Mouse (Mus musculus) embryo, embryonic 11.5 days (tissue): ENCODE data around the gene Caskin1.

Source experiments
- DNase-seq: peaks from one replicate; pipeline ENCODE4 v3.0.0-alpha.2; 2012; ENCODE audit warnings: low read depth, low spot score

Caskin1 gene

DNA sequence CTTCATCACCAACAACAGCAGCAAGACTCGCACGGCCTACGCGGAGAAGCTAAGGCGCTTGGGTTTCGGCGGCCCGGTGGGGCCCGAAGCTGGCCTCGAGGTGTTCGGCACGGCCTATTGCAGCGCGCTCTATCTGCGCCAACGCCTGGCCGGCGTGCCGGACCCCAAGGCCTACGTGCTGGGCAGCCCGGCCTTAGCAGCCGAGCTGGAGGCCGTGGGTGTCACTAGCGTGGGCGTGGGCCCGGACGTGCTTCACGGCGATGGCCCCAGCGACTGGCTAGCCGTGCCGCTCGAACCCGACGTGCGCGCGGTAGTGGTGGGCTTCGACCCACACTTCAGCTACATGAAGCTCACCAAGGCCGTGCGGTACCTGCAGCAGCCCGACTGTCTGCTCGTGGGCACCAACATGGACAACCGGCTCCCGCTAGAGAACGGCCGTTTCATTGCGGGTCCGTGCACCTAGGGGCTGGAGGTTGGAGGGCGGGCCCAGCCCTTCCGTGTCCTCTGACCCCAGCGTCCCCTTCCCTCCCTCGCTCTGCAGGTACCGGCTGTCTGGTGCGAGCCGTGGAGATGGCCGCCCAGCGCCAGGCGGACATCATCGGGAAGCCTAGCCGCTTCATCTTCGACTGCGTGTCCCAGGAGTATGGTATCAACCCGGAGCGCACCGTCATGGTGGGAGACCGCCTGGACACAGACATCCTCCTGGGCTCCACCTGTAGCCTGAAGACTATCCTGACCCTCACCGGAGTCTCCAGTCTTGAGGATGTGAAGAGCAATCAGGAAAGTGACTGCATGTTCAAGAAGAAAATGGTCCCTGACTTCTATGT is 17.5 kb upstream of the Caskin1 start:
- DNase-seq = no peak

DNA sequence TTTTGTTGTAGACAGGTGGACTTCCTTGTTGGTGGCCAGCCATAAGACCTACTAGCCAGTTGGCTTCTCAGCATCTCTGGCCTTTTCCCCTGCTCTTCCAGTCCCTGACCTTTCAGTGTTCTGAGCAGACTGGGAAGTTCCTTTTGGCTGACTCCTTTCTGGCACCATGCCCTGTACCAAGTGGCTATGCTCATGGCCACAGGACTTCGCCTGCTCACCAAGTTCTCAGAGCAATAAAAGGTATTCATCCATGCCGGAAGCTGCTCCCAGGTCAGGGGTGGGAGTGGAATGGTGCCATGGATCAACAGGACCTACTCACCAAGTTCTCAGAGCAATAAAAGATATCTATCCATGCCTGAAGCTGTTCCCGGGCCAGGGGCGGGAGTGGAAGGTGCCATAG is 15.9 kb upstream of the Caskin1 start:
- DNase-seq = no peak

DNA sequence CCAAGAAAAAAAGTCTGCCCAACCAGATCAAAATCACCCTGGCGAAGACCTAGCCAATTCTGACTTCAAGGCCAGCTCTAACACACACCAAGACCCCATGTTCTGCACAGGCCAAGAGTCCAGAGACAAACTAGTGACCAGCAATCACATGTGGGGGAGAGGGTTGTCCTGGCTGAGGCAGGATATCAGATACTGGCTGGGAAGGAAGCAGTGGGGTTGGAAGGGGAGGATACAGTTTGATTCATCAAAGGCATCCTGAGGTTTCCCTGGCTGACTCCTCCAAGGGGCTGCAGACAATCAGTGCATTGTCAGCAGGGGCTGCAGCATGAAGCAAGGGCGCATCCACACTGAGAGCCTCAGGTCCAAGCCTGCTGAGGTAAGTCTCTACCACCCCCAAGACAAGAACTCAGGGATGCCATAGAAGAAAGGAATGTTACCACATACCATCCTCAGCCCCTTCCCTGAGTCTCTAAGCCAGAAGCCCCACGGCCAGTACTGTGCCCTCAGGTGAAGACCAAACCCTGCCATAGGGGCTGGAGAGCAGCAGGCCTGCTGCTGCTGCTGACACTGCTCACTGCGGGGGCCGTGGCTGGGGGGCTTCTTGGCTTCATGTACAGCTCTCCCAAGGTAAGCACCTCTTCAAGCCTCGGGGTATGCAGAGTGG is 14.7 kb upstream of the Caskin1 start, which contains the start of gene Bricd5:
Gene Bricd5, plus strand, starts transcription at position 273 of the 664 bp plus-strand sequence.
- no peak for DNase-seq

DNA sequence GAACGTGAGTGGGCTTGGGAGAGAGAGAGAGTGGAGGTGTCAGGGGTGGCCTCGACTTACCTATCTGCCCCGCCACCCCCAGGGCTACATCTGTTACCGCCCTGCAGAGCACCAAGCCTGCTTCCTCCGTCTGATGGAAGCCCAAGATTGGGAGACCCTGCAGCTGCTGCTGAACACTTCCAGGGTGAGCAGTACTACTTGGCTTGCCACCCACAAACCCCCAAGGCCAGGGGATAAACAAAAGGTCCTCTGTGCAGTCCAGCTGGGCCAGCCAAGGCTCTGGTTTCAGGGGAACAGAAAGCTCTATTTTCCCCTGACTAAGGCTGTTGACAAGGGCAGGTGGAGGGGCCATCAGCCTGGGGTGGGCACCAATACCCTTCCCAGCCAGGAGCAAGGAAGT is 13.8 kb upstream of the Caskin1 start:
- DNase-seq = no peak

DNA sequence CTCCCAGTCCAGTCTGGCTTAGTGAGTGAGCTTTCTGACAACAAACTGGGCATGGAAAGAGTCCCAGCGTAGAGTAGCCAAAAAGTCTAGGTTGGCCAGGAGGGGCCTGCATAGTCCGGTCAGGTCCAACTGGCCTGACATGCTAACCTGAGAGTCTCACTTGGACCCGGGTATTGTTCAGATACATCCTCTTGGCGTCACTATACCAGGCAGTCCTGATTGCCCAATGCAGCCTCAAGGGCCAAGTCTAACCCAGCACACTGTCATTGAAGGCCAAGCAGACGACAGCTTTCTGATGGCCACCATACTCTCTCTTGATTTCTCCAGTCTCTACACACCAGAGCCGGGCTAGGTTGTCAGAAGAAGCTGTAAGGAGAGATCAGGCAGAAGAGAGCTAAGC is 12.8 kb upstream of the Caskin1 start:
- no peak for DNase-seq

DNA sequence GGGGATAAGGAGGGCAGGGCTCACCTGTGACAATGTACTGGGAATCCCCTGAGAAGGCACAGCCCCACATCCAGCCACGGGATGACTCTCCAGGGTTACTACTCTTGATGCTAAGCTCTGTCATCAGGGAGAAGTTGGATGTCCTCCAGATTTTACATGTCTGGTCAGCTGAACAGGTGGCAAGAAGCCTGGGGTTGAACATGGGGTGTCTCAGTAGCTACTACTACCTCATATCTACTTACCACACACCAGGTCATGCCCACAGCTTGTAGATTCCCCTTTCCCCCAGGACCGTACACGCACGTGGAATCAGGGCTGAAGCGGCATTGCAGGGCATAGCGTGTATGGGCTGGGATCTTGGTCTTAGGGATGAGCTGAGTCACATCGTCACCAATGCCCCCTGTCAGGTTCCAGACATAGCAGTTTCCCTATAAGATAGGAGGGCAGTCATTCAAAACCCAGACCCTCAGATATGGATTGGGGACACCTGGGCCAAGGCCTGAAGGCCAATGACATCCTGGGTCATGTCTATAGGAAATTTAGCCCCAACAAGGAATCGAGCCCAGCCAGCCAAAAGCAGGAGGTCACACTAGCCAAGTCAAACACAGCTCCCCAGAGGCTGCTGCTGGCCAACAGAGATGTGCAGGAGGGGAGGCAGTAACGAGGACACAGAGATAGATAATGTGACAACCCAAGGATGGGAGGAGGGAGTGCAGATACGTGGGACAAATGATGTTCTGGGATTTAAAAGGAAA is 12.2 kb upstream of the Caskin1 start:
- no peak for DNase-seq

DNA sequence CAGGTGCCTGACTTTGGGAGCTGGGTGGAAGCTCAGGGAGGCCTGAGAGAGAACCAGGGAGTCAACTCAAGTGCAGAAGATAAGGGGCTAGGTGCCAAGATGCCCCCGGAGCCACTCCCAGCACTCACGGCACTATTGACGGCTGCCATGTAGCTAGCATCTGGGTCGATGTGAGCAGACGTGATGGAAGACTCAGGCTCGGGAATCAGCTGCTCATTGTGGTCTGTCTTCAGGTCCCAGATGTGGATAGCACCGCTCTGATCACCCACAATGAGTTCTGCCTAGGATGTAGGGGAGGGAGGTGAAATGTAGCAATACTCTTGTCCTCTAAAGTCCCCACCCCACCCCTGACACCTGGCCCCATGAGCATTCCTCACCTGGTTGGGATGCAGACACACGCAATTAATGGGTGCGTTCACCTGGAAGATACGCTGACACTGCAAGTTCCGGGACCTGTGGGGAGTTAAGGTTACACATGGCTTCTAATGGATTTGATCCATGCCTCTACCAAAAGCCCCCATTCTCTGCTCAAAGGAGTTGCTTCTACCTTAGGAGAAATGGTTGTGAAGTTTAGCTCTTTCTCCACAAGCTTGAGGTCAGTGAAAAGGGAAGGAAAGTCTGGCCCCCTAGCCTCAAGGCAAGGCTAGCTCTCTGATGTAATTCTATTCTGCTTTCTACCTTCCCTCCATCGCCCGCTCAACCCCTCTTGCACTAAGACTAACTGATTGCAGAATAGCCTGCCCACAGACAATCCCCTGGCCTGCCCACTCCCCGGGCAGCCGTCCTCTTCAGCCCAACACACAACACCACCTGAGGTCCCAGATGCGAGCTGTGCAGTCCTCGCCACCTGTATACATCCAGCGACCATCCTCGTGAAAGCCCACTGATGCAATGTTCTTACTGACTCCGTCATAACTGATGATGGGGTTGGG is 11.1 kb upstream of the Caskin1 start:
- no peak for DNase-seq

DNA sequence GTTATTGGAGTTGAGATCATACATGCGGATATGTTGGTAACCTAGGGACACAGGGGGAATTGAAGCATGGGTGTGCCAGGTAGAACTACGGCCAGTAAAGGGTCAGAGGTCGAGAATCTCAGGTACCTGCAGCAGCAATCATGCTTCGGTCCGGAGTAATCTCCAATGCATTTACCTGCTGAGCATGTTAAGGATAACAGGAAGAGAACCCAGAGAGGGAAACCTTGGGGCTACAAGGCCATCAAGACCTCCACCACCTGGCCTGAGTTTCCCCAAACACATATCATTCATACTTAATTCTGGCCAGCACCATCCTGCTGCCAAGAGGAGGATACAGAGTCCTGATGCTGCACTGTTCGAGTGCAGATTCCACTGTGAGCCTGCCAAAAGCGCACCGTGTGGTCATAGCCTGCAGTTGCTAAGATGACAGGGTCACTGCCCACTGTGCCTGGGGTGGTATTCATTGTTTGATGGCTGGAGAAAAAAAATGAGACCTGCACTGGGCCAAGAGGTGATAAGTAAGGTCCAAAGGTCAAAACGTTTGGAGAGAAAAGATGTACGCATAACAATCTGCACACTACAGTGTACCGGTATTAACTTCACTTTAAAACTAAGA is 10.3 kb upstream of the Caskin1 start:
- no peak for DNase-seq

DNA sequence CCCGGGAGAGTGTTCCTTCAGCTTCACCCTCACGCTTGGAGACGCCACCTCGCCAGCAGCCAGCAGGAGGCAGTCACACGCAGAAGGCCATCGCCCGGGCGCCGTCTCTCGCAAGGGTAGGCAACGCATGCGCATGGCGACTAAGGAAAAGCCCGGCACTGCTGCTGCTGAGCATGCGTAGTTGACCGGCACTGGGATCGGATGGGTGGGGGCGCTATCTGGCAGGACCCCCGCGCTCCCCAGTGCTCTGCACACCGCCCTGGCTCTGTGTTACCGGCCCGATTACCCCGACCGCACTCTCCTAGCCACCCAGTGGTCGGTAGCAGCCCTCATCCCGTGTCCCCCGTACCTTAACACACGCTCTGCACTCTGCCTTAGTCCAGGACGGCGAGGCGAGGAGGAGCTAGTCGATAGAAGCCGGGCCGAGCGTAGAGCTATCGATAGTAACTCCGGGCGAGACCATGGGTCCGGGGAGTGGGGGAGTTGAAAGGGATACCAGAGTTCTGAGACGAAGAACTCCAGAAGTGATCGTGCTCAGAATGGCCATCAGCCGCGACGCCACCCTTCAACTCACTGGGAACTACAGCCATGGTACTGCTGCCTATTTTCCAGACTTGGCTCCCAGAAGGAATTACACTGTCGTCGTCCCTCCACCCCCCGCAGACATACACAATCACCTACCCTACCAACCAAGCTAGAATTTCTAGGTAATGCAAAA is 9.6 kb upstream of the Caskin1 start, which contains the start of gene Mlst8:
Gene Mlst8, minus strand, starts transcription at position 416 of the 718 bp plus-strand sequence.
- DNase-seq = peak; percentile 94

DNA sequence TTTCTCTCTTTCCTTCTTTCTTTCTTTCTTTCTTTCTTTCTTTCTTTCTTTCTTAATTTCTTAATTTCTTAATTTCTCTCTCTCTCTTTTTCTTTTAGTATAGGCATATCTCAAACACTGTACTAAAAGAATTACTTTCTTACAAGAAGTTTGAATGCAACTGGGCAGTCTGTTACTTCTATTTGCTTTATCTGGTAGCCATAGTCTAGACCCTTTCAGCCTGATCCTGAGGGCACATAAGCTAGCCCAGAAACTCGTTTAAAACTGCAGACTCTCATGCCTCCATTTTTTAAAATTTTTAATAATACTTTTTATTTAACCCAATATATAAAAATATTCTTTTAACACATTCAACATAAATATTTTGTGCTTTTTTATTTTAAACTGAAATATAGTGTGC is 9.0 kb upstream of the Caskin1 start:
- no peak for DNase-seq

DNA sequence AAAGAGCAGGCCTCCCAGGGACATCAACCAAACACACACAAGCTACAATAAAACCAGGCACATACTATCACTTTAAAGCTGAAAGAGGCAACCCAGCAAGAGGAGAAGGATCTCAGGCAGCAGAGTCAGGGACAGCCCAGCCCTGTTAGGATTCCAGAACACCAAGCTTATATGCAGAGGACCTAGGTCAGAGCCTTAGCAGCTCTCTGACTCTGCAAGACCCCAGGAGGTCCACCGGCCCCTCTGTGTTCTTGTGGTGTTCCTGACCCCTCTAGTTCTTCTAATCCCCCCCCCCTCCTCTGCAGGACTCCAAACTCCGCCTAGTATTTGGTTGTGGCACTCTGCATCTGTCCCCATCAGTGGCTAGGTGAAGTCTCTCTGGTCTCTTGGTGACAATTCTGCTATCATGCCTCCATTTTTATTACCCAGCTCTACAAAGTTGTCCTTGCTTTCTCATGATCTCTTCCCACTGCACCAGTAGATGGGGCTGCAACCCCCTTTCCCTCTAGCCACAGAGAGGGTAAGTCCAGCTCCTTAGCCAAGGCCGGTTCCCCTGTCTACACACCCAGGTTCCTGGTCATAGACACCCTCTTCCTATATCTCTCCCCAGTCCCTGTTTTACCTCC is 8.1 kb upstream of the Caskin1 start:
- DNase-seq = no peak

DNA sequence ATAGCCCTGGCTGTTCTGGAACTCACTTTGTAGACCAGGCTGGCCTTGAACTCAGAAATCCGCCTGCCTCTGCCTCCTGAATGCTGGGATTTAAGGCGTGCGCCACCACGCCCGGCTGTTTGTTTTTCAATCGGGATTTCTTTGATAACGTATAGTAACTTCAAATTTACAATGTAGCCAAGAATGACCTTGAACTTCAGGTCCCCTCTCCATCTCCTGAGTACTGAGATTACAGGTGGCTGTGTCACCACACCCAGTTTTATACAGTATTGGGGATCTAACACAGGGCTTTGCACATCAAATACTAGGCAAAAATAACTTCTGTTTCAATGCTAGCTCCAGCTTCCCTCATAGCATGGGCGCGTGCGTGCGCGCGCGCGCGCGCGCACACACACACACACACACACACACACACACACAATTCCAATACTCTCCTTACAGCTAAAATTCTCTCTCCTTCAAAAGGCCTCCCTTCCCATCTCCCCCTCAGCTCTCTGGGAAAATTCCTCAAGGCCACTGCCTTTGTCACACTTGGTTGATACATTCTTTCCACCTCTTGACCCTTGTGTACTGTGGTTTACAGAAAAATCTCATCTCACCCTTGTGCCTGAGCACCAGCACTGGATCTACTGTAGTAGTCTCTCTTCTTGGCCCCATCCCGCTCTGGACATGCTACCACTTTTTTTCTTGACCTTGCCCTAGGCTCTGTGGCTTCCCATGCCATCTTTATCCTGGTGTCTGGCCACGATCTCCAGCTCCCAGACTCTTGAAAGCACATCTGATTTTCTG is 7.2 kb upstream of the Caskin1 start:
- no peak for DNase-seq

DNA sequence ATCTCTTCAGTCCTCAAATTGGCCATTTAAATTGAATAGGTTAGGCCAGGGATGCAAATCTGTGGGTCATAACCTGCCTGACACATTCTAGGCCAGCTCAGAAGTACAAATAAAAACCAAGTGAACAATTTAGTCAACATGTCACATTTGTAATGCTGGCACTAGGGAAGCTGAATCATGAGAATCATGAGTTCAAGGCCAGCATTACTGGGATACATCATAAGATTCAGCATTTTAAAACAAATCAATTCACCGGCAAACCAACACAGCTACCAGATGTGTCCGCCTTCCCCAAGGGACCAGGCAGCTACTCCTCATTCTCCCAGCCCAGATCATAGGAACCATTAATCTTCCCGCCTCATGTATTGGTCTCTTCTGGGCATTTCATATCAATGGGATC is 4.9 kb upstream of the Caskin1 start:
- DNase-seq = no peak

DNA sequence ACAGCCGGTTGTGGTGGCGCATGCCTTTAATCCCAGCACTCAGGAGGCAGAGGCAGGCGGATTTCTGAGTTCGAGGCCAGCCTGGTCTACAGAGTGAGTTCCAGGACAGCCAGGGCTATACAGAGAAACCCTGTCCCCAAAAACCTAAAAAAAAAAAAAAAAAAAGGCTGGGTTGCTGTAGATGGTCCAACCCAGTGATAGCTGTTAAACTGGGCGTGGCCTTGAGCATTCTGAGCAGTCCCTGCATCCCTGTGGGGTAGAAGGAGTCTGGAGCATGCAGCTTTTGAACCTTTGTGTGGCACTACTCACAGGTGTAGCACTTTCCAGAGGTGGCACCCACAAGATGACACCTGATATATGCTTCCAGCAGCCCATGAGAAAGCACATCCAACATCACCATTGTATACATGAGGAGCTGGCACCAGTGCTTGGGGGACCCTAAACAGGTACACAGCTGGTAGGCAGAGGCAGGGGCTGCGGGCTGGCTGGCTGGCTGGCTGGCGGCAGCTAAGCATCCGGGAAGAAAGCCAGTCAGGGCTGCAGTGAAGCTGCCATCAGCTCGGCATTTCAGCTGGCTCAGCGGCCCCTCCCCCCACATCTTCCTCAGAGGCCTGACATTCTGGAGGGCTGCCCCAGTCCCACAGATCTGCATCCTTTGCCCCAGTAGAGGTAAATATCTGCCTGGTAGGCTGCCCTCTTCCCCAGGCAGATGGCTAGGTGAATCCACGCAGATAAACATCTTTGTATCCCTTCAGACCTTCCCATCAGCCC is 3.1 kb upstream of the Caskin1 start:
- DNase-seq = no peak

DNA sequence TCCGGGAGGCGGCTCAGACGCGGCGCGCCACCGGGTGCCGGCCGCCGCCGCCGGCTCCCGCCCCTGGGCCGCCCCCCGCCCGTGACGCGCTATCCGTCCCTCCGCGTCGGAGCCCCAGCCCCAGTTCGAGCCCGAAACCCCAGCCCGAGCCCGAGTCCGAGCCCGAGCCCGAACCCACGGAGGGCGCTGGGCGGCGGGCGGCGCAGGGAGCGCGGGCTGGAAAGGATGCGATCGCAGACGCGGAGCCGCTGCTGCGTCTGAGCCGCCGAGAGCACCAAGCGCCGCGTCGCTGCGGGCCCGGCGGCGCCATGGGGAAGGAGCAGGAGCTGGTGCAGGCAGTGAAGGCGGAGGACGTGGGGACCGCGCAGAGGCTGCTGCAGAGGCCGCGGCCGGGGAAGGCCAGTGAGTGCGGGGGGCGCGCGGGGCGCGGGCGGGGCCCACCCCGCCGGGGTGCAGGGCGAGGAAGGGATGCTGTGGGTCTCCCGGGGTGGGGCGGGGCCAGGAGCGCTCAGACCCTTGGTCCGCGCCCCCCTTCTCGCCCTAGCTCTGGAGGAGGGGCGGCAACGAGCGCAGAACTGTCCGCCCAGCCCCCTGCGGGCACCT is 362 bp downstream of the Caskin1 start:
- DNase-seq = no peak

DNA sequence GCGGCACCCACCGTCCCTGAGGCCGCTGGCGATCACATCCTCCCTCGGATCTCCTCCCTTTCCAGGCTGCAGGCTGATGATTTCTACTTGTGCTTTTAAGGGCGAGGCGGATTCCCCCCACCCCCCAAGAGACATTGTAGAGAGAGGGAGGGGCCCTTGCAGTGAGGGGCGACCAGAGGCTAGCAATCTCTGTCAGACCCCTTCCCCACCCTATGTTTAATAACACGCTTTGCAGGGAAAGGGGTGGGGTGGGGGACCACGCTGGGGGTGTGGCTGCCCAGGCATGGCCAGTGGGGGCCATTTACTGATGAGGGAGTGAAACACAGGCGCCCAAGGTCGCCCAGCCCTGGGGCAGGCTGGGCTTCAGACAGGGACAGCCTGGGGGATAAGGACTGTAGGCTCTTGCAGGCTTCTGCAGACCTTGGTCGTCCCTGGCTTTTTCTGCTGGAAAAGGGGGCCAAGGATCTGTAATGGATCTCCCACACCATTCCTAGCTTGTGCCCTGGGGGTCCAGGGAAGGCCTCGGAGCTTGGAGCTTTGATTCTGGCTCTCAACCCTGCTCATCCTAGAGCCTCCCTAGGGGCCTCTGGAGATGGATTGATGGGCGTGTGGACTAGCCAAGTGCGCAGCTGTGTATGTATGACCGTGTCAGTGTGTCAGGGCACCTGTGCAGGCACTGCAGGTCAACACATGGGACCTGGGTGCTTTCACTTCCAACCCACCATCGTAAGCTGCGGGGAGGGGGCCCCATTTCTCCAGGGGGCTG is 1.0 kb downstream of the Caskin1 start:
- DNase-seq = no peak

DNA sequence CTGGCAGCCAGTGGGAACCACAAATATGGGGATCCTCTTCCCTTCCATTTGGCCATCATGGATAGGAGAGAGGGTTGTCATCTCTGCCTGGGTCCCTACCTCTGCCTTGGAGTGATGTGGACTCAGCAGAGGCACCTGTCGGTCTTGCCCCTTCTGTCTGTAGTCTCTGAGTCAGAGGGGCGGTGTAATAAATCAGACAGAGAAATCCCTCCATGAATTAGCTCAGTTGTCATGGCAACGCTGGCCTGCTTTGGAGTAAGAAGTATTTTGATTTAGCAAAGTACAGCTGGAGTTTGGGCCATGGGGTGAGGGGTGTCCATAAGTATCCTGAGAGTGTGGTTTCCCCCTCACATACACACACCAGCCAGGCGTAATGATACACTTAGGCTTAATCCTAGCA is 2.0 kb downstream of the Caskin1 start:
- DNase-seq = no peak
